Mouse (Mus musculus): ENCODE results near the gene Prr22. TPM values are rescaled to one million over a fixed set of nuclear protein-coding genes. Genes with fewer than 3 reads are reported as not detected.

Gene Prr22
- polyA plus RNA-seq, 1 experiment from 2014 or later = 0.84 TPM

- Histone ChIP-seq H3K4me3 (ENCODE audit: low read length) (no peak overlapping the region), H3K4me1 (replicated peaks; ENCODE audit: control insufficient read depth, insufficient read depth, low read length) (peaks cover 9% of the 10 kb centered on the region), H3K4me2 (ENCODE audit: low read depth, low read length) (no peak overlapping the region), H3K27me3 (ENCODE audit: control insufficient read depth, insufficient read depth, low read depth, low read length) (no peaks in the 10 kb centered on the region), H3K36me3 (ENCODE audit: control insufficient read depth, insufficient read depth, low read length) (no peaks in the 10 kb centered on the region), H3K27ac (ENCODE audit: low read length) (no peak overlapping the region), H3K9ac (ENCODE audit: low read length) (no peak overlapping the region), H3K9me3 (ENCODE audit: control insufficient read depth, low read length) (no peaks in the 10 kb centered on the region)
- ATAC-seq (ENCODE audit: low read depth) = no peak
- WGBS = 80% methylated on average over 3 of the region's 3 CpGs
Measured at GRCm38 (mm10) chr17:56815057-56815345, 45.0 kb downstream of the Prr22 start.

- no peaks in the 10 kb centered on the region for H3K36me3 ChIP-seq (ENCODE audit: control insufficient read depth, insufficient read depth, low read length)
- H3K9me3 ChIP-seq (ENCODE audit: control insufficient read depth, low read length) = no peaks in the 10 kb centered on the region
- H3K27me3 ChIP-seq (ENCODE audit: control insufficient read depth, insufficient read depth, low read depth, low read length) = no peaks in the 10 kb centered on the region
- no peak overlapping the region for H3K4me3 ChIP-seq (ENCODE audit: low read length)
- ATAC-seq (ENCODE audit: low read depth) = no peak
- H3K27ac ChIP-seq (ENCODE audit: low read length) = no peak overlapping the region
- H3K4me1 ChIP-seq (replicated peaks; ENCODE audit: control insufficient read depth, insufficient read depth, low read length) = no peaks in the 10 kb centered on the region
- WGBS = 28% methylated on average over 11 of the region's 11 CpGs
- H3K4me2 ChIP-seq (ENCODE audit: low read depth, low read length) = no peak overlapping the region
- H3K9ac ChIP-seq (ENCODE audit: low read length) = no peak overlapping the region
Measured at GRCm38 (mm10) chr17:56818067-56818636, 48.1 kb downstream of the Prr22 start.

GRCm38 (mm10) chr17:56819032-56819545 lies 49.0 kb downstream of the Prr22 start:
- Histone ChIP-seq H3K9me3 (ENCODE audit: control insufficient read depth, low read length) (no peaks in the 10 kb centered on the region), H3K27ac (ENCODE audit: low read length) (no peak overlapping the region), H3K36me3 (ENCODE audit: control insufficient read depth, insufficient read depth, low read length) (no peaks in the 10 kb centered on the region), H3K9ac (ENCODE audit: low read length) (no peak overlapping the region), H3K4me3 (ENCODE audit: low read length) (no peak overlapping the region), H3K27me3 (ENCODE audit: control insufficient read depth, insufficient read depth, low read depth, low read length) (no peaks in the 10 kb centered on the region), H3K4me1 (replicated peaks; ENCODE audit: control insufficient read depth, insufficient read depth, low read length) (no peaks in the 10 kb centered on the region), H3K4me2 (ENCODE audit: low read depth, low read length) (no peak overlapping the region)
- 0 out of 2 replicates have a peak, but pooled peaks have one; percentile 13 for ATAC-seq (ENCODE audit: low read depth)
- WGBS = 69% methylated on average over 6 of the region's 6 CpGs

DNA sequence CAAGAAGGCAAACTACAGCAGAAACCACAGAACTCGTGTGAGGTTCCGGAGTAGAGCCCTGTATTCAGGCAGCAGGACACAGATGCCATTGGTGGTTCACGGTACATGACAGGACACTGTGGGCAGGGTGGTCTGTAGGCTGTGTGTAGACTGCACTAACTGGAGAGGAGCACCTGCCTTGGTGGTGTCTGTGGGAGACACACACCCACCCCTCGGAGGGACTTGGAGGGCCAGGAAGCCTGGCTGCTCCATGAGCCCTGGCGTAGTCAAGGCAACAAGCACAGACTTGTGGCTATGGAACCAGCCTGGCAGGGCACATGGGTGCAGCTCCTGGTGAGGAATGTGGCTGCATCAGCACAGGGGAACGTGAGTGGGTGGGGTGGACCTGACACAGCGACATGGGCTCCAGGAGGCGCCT lies 49.7 kb downstream of the Prr22 start:
- H3K9me3 ChIP-seq (ENCODE audit: control insufficient read depth, low read length) = no peaks in the 10 kb centered on the region
- no peaks in the 10 kb centered on the region for H3K4me1 ChIP-seq (replicated peaks; ENCODE audit: control insufficient read depth, insufficient read depth, low read length)
- H3K9ac ChIP-seq (ENCODE audit: low read length) = no peak overlapping the region
- peak; percentile 90 for ATAC-seq (ENCODE audit: low read depth)
- H3K27ac ChIP-seq (ENCODE audit: low read length) = peak overlapping the region; percentile 32; the same call in 1 of the 2 replicates
- H3K4me2 ChIP-seq (ENCODE audit: low read depth, low read length) = no peak overlapping the region
- H3K36me3 ChIP-seq (ENCODE audit: control insufficient read depth, insufficient read depth, low read length) = no peaks in the 10 kb centered on the region
- H3K4me3 ChIP-seq (ENCODE audit: low read length) = no peak overlapping the region
- 47% methylated on average over 8 of the region's 8 CpGs for WGBS
- H3K27me3 ChIP-seq (ENCODE audit: control insufficient read depth, insufficient read depth, low read depth, low read length) = no peaks in the 10 kb centered on the region

Other genes starting within 250 kb of the Prr22 start
- 4.8 and 4.9 TPM in 2 replicates for gene Gm20219, start 215.9 kb upstream of the Prr22 start, polyA plus RNA-seq (2015; fragmentation: Nextera tagmentation; extraction: Ambion mirVana)
- 73.7 and 74.8 TPM in 2 replicates for gene Safb2, start 185.7 kb upstream of the Prr22 start, polyA plus RNA-seq (2015; fragmentation: Nextera tagmentation; extraction: Ambion mirVana)
- 86.9 and 95.7 TPM in 2 replicates for gene Safb, start 185.4 kb upstream of the Prr22 start, polyA plus RNA-seq (2015; fragmentation: Nextera tagmentation; extraction: Ambion mirVana)
- 227 and 241 TPM in 2 replicates for gene 2410015M20Rik, start 160.5 kb upstream of the Prr22 start, polyA plus RNA-seq (2015; fragmentation: Nextera tagmentation; extraction: Ambion mirVana)
- gene Rpl36, start 156.8 kb upstream of the Prr22 start, polyA plus RNA-seq (2015; fragmentation: Nextera tagmentation; extraction: Ambion mirVana) = 1,731 and 1,766 TPM in 2 replicates
- gene Lonp1, start 143.4 kb upstream of the Prr22 start, polyA plus RNA-seq (2015; fragmentation: Nextera tagmentation; extraction: Ambion mirVana) = 41.1 and 41.7 TPM in 2 replicates
- 0.43 and 0.91 TPM in 2 replicates for gene Catsperd, start 142.1 kb upstream of the Prr22 start, polyA plus RNA-seq (2015; fragmentation: Nextera tagmentation; extraction: Ambion mirVana)
- gene Ranbp3, start 97.0 kb upstream of the Prr22 start, polyA plus RNA-seq (2015; fragmentation: Nextera tagmentation; extraction: Ambion mirVana) = 80.2 and 92.8 TPM in 2 replicates
- gene Ndufa11, start 52.5 kb upstream of the Prr22 start, polyA plus RNA-seq (2015; fragmentation: Nextera tagmentation; extraction: Ambion mirVana) = 424 and 435 TPM in 2 replicates
- 15.4 and 18.2 TPM in 2 replicates for gene Vmac, start 52.2 kb upstream of the Prr22 start, polyA plus RNA-seq (2015; fragmentation: Nextera tagmentation; extraction: Ambion mirVana)
- gene Nrtn, start 12.7 kb upstream of the Prr22 start, polyA plus RNA-seq (2015; fragmentation: Nextera tagmentation; extraction: Ambion mirVana) = 5.1 and 7.3 TPM in 2 replicates
- gene Dus3l, start 5.5 kb upstream of the Prr22 start, polyA plus RNA-seq (2015; fragmentation: Nextera tagmentation; extraction: Ambion mirVana) = 40.8 and 43.6 TPM in 2 replicates
- gene Rfx2, start 60.8 kb downstream of the Prr22 start, polyA plus RNA-seq (2015; fragmentation: Nextera tagmentation; extraction: Ambion mirVana) = 6.7 and 6.9 TPM in 2 replicates
- gene Acsbg2, start 104.2 kb downstream of the Prr22 start, polyA plus RNA-seq (2015; fragmentation: Nextera tagmentation; extraction: Ambion mirVana) = not detected in 2 replicates
- 0.43 and 0.53 TPM in 2 replicates for gene 1700061G19Rik, start 105.2 kb downstream of the Prr22 start, polyA plus RNA-seq (2015; fragmentation: Nextera tagmentation; extraction: Ambion mirVana)
- 34.8 and 40.6 TPM in 2 replicates for gene Mllt1, start 165.2 kb downstream of the Prr22 start, polyA plus RNA-seq (2015; fragmentation: Nextera tagmentation; extraction: Ambion mirVana)
- gene Acer1, start 211.9 kb downstream of the Prr22 start, polyA plus RNA-seq (2015; fragmentation: Nextera tagmentation; extraction: Ambion mirVana) = 0.09 TPM in 1 of 2 replicates, not detected in the other
- gene Clpp, start 220.1 kb downstream of the Prr22 start, polyA plus RNA-seq (2015; fragmentation: Nextera tagmentation; extraction: Ambion mirVana) = 113 and 124 TPM in 2 replicates
- gene Alkbh7, start 227.1 kb downstream of the Prr22 start, polyA plus RNA-seq (2015; fragmentation: Nextera tagmentation; extraction: Ambion mirVana) = 41.3 and 42.6 TPM in 2 replicates
- not detected in 2 replicates for gene Pspn, start 229.8 kb downstream of the Prr22 start, polyA plus RNA-seq (2015; fragmentation: Nextera tagmentation; extraction: Ambion mirVana)
- gene Gtf2f1, start 241.0 kb downstream of the Prr22 start, polyA plus RNA-seq (2015; fragmentation: Nextera tagmentation; extraction: Ambion mirVana) = 60.0 and 61.3 TPM in 2 replicates
- 0.63 and 1.0 TPM in 2 replicates for gene Gm17949, start 241.2 kb downstream of the Prr22 start, polyA plus RNA-seq (2015; fragmentation: Nextera tagmentation; extraction: Ambion mirVana)

Data from lung, embryonic 16.5 days (tissue).